Mouse (Mus musculus) olfactory bulb, adult 2 months (tissue): ENCODE results near the gene Tmem190. TPM values are rescaled to one million over a fixed set of nuclear protein-coding genes. Genes with fewer than 3 reads are reported as not detected.
A peak's percentile ranks its signal among the peaks of the same experiment; 100 is the strongest.

Experiments used
- H3K27ac ChIP-seq: fragments of 200-500 bp; 2 replicates; pipeline ENCODE4 v1.5.1; 2012; ENCODE audit warnings: low read depth, low read length; ENCODE audit not compliant: insufficient read depth
- H3K4me1 ChIP-seq: fragments of 200-500 bp; 2 replicates; pipeline ENCODE4 v1.6.1; 2012; ENCODE audit warnings: low read length; ENCODE audit not compliant: control insufficient read depth, insufficient read depth
- H3K4me3 ChIP-seq: fragments of 200-500 bp; 2 replicates; pipeline ENCODE4 v1.5.1; 2012; ENCODE audit warnings: mild to moderate bottlenecking, low read depth, low read length, moderate library complexity; ENCODE audit not compliant: insufficient read depth
- CTCF ChIP-seq: fragments of 200-500 bp; IDR thresholded peaks from 2 replicates; pipeline ENCODE4 v1.5.1; 2012; ENCODE audit warnings: low read depth, mild to moderate bottlenecking, low read length, moderate library complexity; ENCODE audit not compliant: insufficient read depth
- POLR2A ChIP-seq: fragments of 200-500 bp; IDR thresholded peaks from 2 replicates; pipeline ENCODE4 v1.6.1; 2012; ENCODE audit warnings: mild to moderate bottlenecking, low read depth, low read length, moderate library complexity; ENCODE audit not compliant: insufficient read depth
- WGBS: fragments of 180-500 bp; shearing (Covaris S2); methylation state at CpG from one replicate; pipeline ENCODE4 v1.1.7; 2018; 5-methylcytosine and 5-hydroxymethylcytosine counted together
- polyA plus RNA-seq: library from polyadenylated mRNA; stranded (reverse); fragments of >200 nt; gene quantifications from 2 replicates; pipeline ENCODE4 v1.2.4, GENCODE M21; 2012; ENCODE audit warnings: low replicate concordance; ENCODE audit not compliant: missing spikeins, insufficient read depth, insufficient read length

The Tmem190 gene
- not detected in 2 replicates for polyA plus RNA-seq

DNA sequence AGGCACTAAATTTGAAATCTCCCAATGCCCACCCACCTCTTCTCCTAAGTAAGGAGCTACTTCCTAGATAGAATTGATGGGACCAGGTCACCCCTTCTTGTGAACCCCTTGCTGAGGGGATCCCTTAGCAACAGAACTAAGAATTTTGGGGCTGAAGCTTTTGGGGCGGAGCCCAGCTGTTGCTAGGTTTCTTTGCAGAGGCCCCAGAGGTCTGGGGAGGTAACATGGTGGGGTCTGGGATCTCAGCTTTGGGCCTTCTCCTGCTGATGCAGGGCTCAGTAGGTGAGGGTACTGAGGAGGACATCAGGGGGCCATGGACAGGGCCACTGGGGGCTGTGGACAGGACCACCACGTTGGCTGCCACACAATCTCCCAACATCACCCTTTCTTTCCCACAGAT lies at the start of gene Tmem190, which contains the start of gene Il11:
Gene Tmem190, plus strand, starts transcription at position 179 of the 400 bp plus-strand sequence.
Gene Il11, minus strand, starts transcription at position 101 of the 400 bp plus-strand sequence.
- Histone ChIP-seq H3K4me3 (no peak within 1 kb of the TSS), H3K27ac (no peak within 1 kb of the TSS), H3K4me1 (no peaks in the 10 kb centered on the region)
- WGBS, result 84% methylated on average over 2 of the region's 2 CpGs
- TF ChIP-seq CTCF (no peak), POLR2A (no peak)

DNA sequence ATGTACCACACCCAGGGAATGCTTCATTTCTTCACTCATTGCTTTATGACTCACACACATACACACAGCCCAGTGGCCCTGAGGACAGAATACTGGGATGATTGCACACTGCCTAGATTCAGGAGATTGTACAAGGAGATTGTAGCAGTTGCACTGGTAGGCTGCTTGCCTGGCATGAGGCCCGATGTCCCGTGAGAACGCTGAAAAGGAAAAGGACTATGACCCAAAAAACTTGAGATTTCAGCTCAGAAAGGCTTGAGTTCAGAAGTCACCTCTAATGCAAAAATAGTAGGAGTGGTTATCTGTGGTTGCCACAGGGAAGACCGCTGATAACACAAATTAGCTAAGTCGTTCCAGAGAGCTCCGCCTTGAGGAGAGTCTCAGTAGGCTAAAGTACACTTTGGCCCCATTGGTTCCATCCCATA lies 49.8 kb upstream of the Tmem190 start:
- 68% methylated on average over 6 of the region's 6 CpGs for WGBS
- Histone ChIP-seq H3K4me1 (no peaks in the 10 kb centered on the region), H3K4me3 (no peak overlapping the region), H3K27ac (no peak overlapping the region)
- TF ChIP-seq POLR2A, result no peak
- TF ChIP-seq CTCF, result no peak

DNA sequence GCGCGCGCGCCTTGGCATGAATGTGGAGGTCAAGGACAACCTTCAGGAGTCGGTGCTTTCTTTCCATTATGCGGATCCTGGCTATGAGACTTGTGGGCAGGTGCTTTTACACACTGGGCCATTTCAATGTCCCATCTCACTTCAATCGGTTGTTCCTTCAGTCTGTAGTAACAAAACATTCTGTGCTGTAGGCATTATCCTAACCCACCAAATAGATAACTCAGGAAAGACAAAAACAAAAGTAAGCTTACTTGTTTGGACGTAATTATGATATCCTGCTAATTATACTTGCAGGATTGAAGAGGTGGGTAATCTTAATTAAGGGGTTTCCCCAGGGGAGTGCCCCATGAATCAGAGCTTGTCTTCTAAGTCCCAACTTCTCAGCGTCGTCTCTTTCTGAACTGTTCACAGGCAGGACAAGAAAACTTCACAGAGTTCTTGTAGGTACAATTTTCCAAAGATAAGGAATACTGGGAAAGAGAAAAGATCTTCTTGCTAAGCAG lies 43.6 kb upstream of the Tmem190 start:
- no peak for TF ChIP-seq POLR2A
- TF ChIP-seq CTCF, result no peak
- Histone ChIP-seq H3K27ac (peak overlapping the region; percentile 38; the same call in 1 of the 2 replicates), H3K4me3 (peak overlapping the region; percentile 37), H3K4me1 (peaks cover 26% of the 10 kb centered on the region)
- WGBS, result 37% methylated on average over 10 of the region's 10 CpGs

DNA sequence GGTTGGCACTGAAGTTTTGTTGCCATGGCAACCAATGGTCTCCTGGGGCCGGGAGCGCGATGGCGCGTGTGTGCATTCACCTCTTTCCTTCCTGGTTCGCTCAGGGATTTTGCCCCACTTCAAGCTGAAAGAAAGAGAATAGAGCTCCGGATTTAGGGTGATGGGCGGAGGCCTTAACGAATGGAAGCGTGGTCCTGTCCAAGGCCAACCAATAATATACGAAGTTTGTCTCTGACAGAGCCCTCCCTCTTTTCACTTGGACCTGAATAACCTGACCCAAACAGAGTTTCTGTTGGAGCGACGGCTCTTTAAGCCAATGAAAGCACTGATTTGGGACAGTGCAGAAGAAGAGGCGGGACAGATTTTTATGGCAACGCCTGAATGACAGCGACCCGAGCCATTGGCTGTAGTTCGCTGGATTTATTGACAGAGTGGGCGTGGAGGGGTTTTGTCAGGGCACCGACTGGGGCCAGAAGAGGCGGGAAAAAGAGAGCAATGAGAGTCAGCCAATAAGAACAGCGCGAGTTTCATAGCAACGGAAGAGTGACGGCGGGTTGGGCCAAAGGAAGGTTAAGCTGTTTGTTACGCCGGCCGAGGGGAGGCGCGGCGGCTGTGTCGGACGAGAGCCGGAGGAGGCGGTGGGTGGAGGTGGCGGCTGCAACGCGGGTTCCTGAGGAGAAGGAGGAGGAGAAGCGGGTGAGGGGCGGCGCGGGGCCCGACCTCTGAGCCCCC lies 43.0 kb upstream of the Tmem190 start, which contains the start of gene Kmt5c:
Gene Kmt5c, plus strand, starts transcription at position 572 of the 732 bp plus-strand sequence.
- TF ChIP-seq POLR2A (peak; percentile 81), CTCF (no peak)
- H3K4me1 ChIP-seq, result peaks cover 26% of the 10 kb centered on the region
- peak within 1 kb of the TSS; percentile 82 for H3K4me3 ChIP-seq
- 0% methylated on average over 38 of the region's 44 CpGs for WGBS
- peak within 1 kb of the TSS; percentile 95 for H3K27ac ChIP-seq

DNA sequence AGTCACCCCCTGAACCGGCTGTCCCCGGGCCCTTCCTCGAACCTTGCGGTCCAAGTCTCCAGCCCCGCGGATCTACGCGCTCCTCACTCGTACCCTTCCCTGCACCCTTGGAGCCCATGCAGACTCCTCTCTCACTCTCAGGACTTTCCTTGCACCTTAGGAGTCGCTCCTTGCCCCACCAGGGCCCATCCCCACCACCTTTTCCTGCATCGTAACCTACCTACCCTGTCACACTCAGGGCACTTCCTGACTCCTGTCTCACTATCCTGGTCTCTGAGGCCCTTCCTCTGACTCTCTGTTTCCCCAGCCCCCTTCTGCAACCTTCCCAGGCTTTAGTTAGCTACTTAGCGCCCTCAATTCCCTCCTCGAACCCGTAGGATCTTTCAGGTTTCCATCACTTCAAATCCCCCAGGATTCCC lies 42.4 kb upstream of the Tmem190 start:
- WGBS, result under 1% methylated on average over 14 of the region's 14 CpGs
- Histone ChIP-seq H3K4me1 (peaks cover 26% of the 10 kb centered on the region), H3K27ac (peak overlapping the region; percentile 95), H3K4me3 (peak overlapping the region; percentile 82)
- TF ChIP-seq CTCF, result no peak
- TF ChIP-seq POLR2A, result no peak

DNA sequence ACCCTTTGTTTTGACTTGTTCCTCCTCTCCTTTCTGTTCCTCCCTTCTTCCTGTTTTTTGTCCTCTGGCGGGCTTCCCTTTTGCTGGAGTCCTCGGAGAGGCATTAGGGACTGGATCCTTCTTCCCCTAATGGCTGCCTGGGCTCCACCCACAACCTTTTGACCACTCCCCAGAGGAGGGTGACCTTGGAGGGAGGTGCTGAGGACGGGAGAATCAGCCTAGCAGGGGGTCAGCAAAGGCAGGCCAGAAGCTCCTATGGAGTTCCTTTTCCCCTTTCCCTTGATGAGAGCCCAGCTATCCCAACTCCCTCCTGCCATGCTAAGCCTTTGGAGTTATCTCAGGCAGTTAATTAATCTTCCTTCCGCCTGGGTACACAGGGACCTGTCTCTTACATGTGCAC lies 41.6 kb upstream of the Tmem190 start:
- no peak for TF ChIP-seq CTCF
- WGBS, result 9% methylated on average over 4 of the region's 4 CpGs
- H3K4me1 ChIP-seq, result peaks cover 26% of the 10 kb centered on the region
- H3K27ac ChIP-seq, result peak overlapping the region; percentile 95; the same call in 1 of the 2 replicates
- peak overlapping the region; percentile 82 for H3K4me3 ChIP-seq

DNA sequence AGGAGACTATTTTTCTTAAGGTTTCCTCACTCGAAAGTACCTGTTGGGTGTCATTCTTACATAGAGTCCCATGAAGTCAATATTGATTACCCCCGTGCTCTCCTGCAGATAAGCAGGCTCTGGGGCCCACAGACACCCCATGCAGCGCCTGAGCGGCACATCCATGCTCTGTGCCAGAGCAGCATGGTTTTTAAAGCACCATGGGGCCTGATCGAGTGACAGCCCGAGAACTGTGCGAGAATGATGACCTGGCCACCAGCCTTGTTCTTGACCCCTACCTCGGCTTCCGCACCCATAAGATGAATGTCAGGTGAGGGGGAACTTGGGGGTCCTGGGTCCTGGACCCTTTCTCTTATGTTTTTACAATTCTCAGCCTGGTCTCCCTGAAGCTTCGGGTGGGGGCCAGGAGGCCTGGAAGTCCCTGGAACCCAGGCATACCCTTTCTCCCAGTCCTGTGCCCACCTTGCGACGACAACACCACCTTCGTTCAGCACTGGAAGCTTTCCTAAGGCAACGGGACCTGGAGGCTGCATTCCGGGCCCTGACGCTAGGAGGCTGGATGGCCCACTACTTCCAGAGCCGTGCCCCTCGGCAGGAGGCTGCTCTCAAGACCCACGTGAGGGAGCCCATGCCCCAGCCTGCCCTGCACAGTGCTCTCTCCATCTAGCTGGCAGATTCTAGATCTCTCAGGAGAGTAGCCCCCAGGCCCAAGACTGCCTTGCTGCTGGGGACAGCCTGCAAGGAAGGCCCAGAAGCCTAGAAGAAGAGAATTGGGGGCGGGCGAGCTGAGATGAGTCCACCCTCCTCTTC lies 40.9 kb upstream of the Tmem190 start:
- Histone ChIP-seq H3K4me3 (no peak overlapping the region), H3K27ac (peak overlapping the region; percentile 95; the same call in 1 of the 2 replicates), H3K4me1 (peaks cover 26% of the 10 kb centered on the region)
- TF ChIP-seq CTCF (no peak), POLR2A (no peak)
- WGBS, result 79% methylated on average over 21 of the region's 21 CpGs

DNA sequence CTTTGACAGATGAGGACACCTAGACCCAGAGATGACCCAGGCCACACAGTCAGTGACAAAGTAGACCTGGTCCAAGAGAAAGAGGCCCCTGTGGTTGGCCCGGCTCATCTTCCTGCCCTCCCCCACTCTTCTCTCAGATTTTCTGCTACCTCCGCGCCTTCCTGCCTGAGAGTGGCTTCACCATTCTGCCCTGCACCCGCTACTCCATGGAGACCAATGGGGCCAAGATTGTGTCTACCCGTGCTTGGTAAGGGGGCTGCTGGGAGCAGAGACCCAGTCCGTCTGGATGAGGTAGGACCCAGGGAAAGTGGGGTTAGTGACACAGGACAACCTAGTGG lies 40.3 kb upstream of the Tmem190 start:
- WGBS, result 90% methylated on average over 6 of the region's 6 CpGs
- H3K4me3 ChIP-seq, result no peak overlapping the region

DNA sequence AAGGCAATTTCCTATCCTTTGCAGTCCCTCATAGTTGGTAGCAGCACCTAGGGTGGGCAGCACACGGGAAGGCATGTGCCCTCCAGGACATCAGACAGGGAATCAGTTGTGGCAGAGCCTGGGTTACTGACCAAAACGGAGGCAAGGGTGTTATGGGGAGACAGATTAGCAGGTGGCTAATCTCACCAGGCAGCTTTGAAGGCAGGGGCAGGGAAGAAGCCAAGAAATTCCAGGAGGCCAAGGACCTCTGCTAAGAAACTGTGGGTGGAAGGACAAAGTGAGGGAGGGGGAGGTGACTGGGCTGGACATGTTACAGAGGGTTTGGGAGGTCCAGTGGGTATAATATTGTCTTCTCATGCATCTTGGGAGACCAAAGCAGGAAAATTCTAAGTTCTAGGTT lies 39.4 kb upstream of the Tmem190 start:
- TF ChIP-seq POLR2A, result no peak
- TF ChIP-seq CTCF, result no peak
- 78% methylated on average over 2 of the region's 2 CpGs for WGBS
- Histone ChIP-seq H3K4me3 (no peak overlapping the region), H3K27ac (no peak overlapping the region), H3K4me1 (peaks cover 26% of the 10 kb centered on the region)

More for the DNA sequence above, 40.3 kb upstream of the Tmem190 start:
- H3K27ac ChIP-seq, result no peak overlapping the region
- TF ChIP-seq CTCF (no peak), POLR2A (no peak)
- H3K4me1 ChIP-seq, result peaks cover 26% of the 10 kb centered on the region

DNA sequence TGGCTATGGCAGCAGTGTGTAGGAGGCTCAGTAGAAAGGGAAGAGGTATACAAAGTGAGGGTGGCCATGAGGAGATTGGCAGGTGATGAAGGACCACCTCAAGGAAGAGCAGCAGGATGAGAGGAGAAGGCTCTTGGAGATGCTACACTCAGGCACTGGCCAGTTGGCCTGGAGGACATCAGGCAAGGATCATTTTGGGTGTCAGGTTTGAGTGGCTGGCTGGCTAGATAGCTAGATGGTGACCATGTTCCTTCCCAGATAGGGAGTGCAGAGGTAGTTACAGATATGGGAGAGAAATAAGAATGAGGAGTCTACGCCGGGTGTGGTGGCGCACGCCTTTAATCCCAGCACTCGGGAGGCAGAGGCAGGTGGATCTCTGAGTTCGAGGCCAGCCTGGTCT lies 37.9 kb upstream of the Tmem190 start:
- no peak overlapping the region for H3K27ac ChIP-seq
- 96% methylated on average over 6 of the region's 6 CpGs for WGBS
- no peak overlapping the region for H3K4me3 ChIP-seq
- peaks cover 24% of the 10 kb centered on the region for H3K4me1 ChIP-seq
- TF ChIP-seq CTCF (no peak), POLR2A (no peak)
